Mouse (Mus musculus) mouse trophoblast stem cell (cell line): ENCODE results near the gene Hist1h2ah.

ENCODE experiments used
- in situ Hi-C, 2 experiments: fragments of 300-500 bp; cut with MseI, MboI; formaldehyde crosslinking; loops; 2 replicates in 1 of 2; 3 replicates in 1 of 2; pipeline ENCODE4 v1.15.1; 2025

Hist1h2ah gene

GRCm38 (mm10) chr13:22040464-22041141 lies 5.2 kb upstream of the Hist1h2ah start:
- in situ Hi-C loops: loop anchor here (10.0 to 25.0 kb wide), 4 partner anchors 328 to 1484 kb away; partner anchors contain the start of genes Abt1 (in 1 of the 2), Hist1h2ai (in 1 of the 2), Hist1h2bl (in 1 of the 2) and Hist1h2bm (in 1 of the 2)

DNA sequence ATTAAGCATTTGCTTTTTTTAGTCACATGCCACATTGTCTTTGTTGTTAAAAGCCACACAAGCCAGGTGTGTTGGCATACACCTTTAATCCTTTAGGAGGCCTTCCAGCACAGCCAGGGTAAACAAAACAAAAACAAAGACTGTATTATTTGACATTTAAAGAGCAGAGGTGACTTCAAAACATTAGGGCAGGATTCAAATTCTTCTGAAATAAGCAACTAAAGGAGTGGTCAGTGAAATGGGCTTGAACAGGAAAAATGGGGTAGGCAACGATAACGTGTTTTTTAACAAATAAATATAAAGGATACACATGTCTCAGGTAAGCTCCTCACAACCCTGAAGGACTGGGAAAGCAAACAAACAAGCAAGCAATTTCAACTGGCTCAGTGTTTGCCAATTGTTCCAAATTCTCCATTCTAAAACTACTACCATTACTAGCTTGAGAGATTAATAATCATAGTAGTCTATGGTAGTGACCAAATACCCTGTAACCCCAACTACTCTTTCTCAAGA lies 4.6 kb upstream of the Hist1h2ah start:
- in situ Hi-C loops: loop anchor here (10.0 to 25.0 kb wide), 5 partner anchors 328 to 1485 kb away; partner anchors contain the start of genes Abt1 (in 1 of the 2), Hist1h2ai (in 1 of the 2), Hist1h2bl (in 1 of the 2) and Hist1h2bm (in 1 of the 2)

GRCm38 (mm10) chr13:22039364-22039763 lies 4.0 kb upstream of the Hist1h2ah start:
- in situ Hi-C loops: loop anchor here (10.0 to 25.0 kb wide), 3 partner anchors 327 to 1473 kb away; partner anchors contain the start of genes Hist1h2ai (in 1 of the 2), Hist1h2bl (in 1 of the 2), Hist1h2bm (in 1 of the 2) and Hist1h3h (in 1 of the 2)

DNA sequence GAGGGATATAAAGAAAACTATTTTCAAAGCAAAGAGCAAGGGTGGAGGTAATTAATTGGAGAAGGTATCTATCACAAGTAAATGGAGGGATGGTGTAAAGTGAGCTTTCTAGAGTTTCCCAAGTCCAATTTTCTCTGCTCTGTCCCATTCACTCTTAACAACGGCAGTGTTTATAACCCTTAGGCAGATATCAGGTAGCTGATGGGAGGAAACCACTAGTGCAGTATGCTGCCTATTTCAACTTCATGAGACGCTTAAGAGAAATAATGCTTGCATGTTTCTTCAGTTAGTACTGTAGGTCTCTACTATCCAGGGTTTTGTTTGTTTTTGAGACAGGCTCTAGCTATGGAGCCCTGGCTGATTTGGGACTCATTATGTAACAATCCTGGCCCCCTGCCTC lies 2.0 kb upstream of the Hist1h2ah start:
- in situ Hi-C loops: loop anchor here (10.0 to 25.0 kb wide), 3 partner anchors 325 to 1475 kb away; partner anchors contain the start of genes Hist1h2ai (in 1 of the 2), Hist1h2bl (in 1 of the 2), Hist1h2bm (in 1 of the 2) and Hist1h3h (in 1 of the 2)

DNA sequence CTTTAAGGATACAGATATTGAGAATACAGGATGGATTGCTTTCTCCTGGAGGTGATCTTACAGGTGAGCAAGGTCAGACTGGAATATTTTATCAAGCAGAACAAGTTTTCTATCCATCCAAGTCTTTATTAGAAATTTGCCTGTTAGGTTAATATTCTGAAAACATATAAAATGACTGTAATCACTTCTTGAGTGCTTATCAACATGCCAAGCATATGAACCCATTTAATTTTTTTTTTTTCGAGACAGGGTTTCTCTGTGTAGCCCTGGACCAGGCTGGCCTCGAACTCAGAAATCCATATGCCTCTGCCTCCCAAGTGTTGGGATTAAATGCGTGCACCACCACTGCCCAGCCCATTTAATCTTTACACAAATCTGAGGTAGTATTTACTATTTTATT lies 1.6 kb upstream of the Hist1h2ah start:
- in situ Hi-C loops: loop anchor here (10.0 to 25.0 kb wide), 3 partner anchors 325 to 1475 kb away; partner anchors contain the start of genes Hist1h2ai (in 1 of the 2), Hist1h2bl (in 1 of the 2), Hist1h2bm (in 1 of the 2) and Hist1h3h (in 1 of the 2)

DNA sequence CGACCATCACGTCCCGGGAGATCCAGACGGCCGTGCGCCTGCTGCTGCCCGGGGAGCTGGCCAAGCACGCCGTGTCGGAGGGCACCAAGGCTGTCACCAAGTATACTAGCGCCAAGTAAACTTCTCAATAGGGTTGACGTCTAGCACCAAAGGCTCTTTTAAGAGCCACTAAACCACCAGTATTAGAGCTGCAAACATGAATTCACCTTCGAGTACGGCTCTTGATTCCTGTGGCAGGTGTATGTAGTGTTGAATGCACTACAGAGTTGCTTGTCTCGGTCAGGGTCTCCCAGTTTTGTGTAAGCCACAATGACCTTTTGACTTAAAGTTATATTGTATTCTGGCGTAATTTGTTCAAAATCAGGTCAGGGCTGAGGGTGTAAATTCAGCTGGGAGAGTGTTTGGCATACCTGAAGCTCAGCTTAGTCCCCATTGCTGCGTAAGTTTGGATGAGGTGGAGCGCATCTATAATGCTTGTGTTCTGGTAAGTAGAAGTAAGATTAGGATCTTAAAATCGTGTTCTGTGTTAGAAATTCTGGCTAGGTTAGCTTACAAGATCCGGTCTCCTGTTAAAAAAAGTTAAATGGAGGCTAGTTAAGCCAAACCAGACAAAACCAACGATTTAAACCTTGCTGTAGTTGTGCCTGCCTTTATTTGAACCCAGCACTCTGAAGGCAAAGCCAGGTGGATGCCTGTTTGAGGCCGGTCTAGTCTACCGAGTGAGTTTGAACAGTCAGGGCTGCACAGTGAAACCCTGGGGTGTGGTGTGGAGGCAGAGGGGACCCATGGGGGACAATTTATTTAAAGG lies 985 bp upstream of the Hist1h2ah start:
- in situ Hi-C loops: loop anchor here (10.0 to 25.0 kb wide), 3 partner anchors 324 to 1476 kb away; partner anchors contain the start of genes Hist1h2ai (in 1 of the 2), Hist1h2bl (in 1 of the 2), Hist1h2bm (in 1 of the 2) and Hist1h3h (in 1 of the 2)

- in situ Hi-C loops: loop anchor here (10.0 to 25.0 kb wide), 3 partner anchors 322 to 1478 kb away; partner anchors contain the start of genes Hist1h2ai (in 1 of the 2), Hist1h2bl (in 1 of the 2), Hist1h2bm (in 1 of the 2) and Hist1h3h (in 1 of the 2)
Observed at GRCm38 (mm10) chr13:22034443-22035266, 713 bp downstream of the Hist1h2ah start.

- in situ Hi-C loops: loop anchor here (10.0 to 25.0 kb wide), 3 partner anchors 322 to 1478 kb away; partner anchors contain the start of genes Hist1h2ai (in 1 of the 2), Hist1h2bl (in 1 of the 2), Hist1h2bm (in 1 of the 2) and Hist1h3h (in 1 of the 2)
Observed at GRCm38 (mm10) chr13:22033741-22034442, 1.5 kb downstream of the Hist1h2ah start.

DNA sequence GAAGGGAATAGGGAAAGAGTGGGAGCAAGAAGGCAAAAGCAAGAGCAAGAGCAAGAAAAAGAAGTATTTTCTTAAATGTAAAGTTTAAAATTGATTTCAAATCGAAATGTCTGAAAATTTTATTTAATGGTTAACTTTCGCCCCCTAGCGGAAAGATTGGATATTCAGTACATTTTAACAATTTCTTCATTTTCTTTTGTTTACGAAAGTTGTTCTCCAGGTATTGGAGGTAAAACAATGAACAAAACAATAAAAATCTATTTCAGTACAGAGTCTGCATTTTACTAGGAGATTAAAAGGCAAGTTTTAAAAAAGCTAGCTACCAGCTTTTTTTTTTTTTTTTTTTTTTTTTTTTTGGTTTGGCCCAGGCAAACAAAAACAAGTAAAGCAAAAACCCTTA lies 4.9 kb downstream of the Hist1h2ah start:
- in situ Hi-C loops: loop anchor here (10.0 to 25.0 kb wide), 3 partner anchors 318 to 1482 kb away; partner anchors contain the start of genes Hist1h2ai (in 1 of the 2), Hist1h2bl (in 1 of the 2), Hist1h2bm (in 1 of the 2) and Hist1h3h (in 1 of the 2)

- in situ Hi-C loops: loop anchor here (10.0 to 25.0 kb wide), 6 partner anchors 55 to 1482 kb away; partner anchors contain the start of genes Hist1h2ai (in 1 of the 2), Hist1h2bl (in 1 of the 2), Hist1h2bm (in 1 of the 2) and Hist1h3h (in 1 of the 2)
Observed at GRCm38 (mm10) chr13:22029928-22030327, 5.4 kb downstream of the Hist1h2ah start.

GRCm38 (mm10) chr13:22028673-22029460 lies 6.5 kb downstream of the Hist1h2ah start:
- in situ Hi-C loops: loop anchor here (10.0 to 25.0 kb wide), 5 partner anchors 54 to 1483 kb away; partner anchors contain the start of genes Hist1h2ai (in 1 of the 2), Hist1h2bl (in 1 of the 2), Hist1h2bm (in 1 of the 2) and Hist1h3h (in 1 of the 2)

GRCm38 (mm10) chr13:22026058-22027031 lies 9.0 kb downstream of the Hist1h2ah start:
- in situ Hi-C loops: loop anchor here (10.0 to 25.0 kb wide), 5 partner anchors 52 to 1486 kb away; partner anchors contain the start of genes Hist1h2ai (in 1 of the 2), Hist1h2bl (in 1 of the 2), Hist1h2bm (in 1 of the 2) and Hist1h3h (in 1 of the 2)

- in situ Hi-C loops: loop anchor here (5.0 to 10.0 kb wide), 4 partner anchors 47 to 167 kb away; no protein-coding TSS in a partner anchor
Observed at GRCm38 (mm10) chr13:22022241-22022640, 13.1 kb downstream of the Hist1h2ah start.

- in situ Hi-C loops: loop anchor here (5.0 to 10.0 kb wide), 4 partner anchors 47 to 167 kb away; no protein-coding TSS in a partner anchor
Observed at GRCm38 (mm10) chr13:22021581-22021980, 13.8 kb downstream of the Hist1h2ah start.

- in situ Hi-C loops: loop anchor here (5.0 to 10.0 kb wide), 4 partner anchors 46 to 166 kb away; no protein-coding TSS in a partner anchor
Observed at GRCm38 (mm10) chr13:22020901-22021339, 14.4 kb downstream of the Hist1h2ah start.
